8 mouse cellular contexts compared by ENCODE assay signal in genomic region chr5:123618558-123618957, GRCm38 (mm10). TPM values are rescaled to one million over a fixed set of nuclear protein-coding genes. Genes with fewer than 3 reads are reported as not detected.
DNase-seq lines count a peak whose midpoint lies in the region; ATAC-seq and TF ChIP-seq lines count a peak whose summit lies in the region.

No protein-coding gene starts in this region.

- H3K27ac ChIP-seq in forebrain, postnatal 0 days (ENCODE audit: low read depth, low read length), result no peak overlapping the region
- H3K27ac ChIP-seq in forebrain, embryonic 10.5 days, result no peak overlapping the region

- no peak for ATAC-seq in forebrain, postnatal 0 days

- no peaks in the 10 kb centered on the region for H3K4me1 ChIP-seq in forebrain, postnatal 0 days (ENCODE audit: insufficient read depth)
- no peaks in the 10 kb centered on the region for H3K4me1 ChIP-seq in forebrain, embryonic 10.5 days

- peak; percentile 47 for TF ChIP-seq CTCF in forebrain, postnatal 0 days (IDR thresholded peaks at IDR 0.05; ENCODE audit: low read depth)

- DNase-seq in forebrain, postnatal 0 days, result peak; percentile 29
- no peak for DNase-seq in forebrain, embryonic 10.5 days (ENCODE audit: extremely low spot score, low spot score)
- DNase-seq in lung, postnatal 10 days, result peak; percentile 39
- DNase-seq in lung, adult 18-20 months, result no peak
- DNase-seq in adipocyte (ENCODE audit: low spot score), result peak; percentile 16
- DNase-seq in naive thymus-derived CD4-positive, alpha-beta T cell, adult 2 months (ENCODE audit: low read depth), result peak; percentile 66
- DNase-seq in layer of hippocampus, postnatal 36 days, result no peak
- no peak for DNase-seq in ovary, adult 18-20 months (ENCODE audit: low spot score)

- H3K36me3 ChIP-seq in forebrain, postnatal 0 days (ENCODE audit: insufficient read depth), result peaks cover 79% of the 10 kb centered on the region
- peaks cover 85% of the 10 kb centered on the region for H3K36me3 ChIP-seq in forebrain, embryonic 10.5 days (replicated peaks)

- H3K9ac ChIP-seq in forebrain, postnatal 0 days, result no peak overlapping the region

- H3K27me3 ChIP-seq in forebrain, postnatal 0 days (ENCODE audit: insufficient read depth, low read length), result no peaks in the 10 kb centered on the region
- H3K27me3 ChIP-seq in forebrain, embryonic 10.5 days (ENCODE audit: poor library complexity, severe bottlenecking), result no peaks in the 10 kb centered on the region

- WGBS in forebrain, postnatal 0 days, result 58% methylated on average over 2 of the region's 2 CpGs
- WGBS in forebrain, embryonic 10.5 days, result 65% methylated on average over 2 of the region's 2 CpGs

- no peaks in the 10 kb centered on the region for H3K9me3 ChIP-seq in forebrain, postnatal 0 days (ENCODE audit: low read length)
- H3K9me3 ChIP-seq in forebrain, embryonic 10.5 days, result no peaks in the 10 kb centered on the region

- H3K4me3 ChIP-seq in forebrain, postnatal 0 days (ENCODE audit: low read depth, low read length), result no peak overlapping the region
- no peak overlapping the region for H3K4me3 ChIP-seq in forebrain, embryonic 10.5 days

- H3K4me2 ChIP-seq in forebrain, postnatal 0 days (ENCODE audit: low read depth), result no peak overlapping the region

RNA-seq across cellular contexts. Expression of gene Vps33a, which starts 45.7 kb away (rescaled TPM):
- total RNA-seq in forebrain, postnatal 0 days (2014; rRNA removed), result 53.6 and 63.1 TPM in 2 replicates
- polyA plus RNA-seq in forebrain, postnatal 0 days (2015; fragmentation: Nextera tagmentation; extraction: Ambion mirVana), result 34.2 and 43.2 TPM in 2 replicates
- 31.1 and 34.5 TPM in 2 replicates for polyA plus RNA-seq in forebrain, embryonic 10.5 days (2016; fragmentation: Nextera tagmentation; extraction: Ambion mirVana)
- total RNA-seq in layer of hippocampus, postnatal 36 days (2021), result 10 to 100 TPM; 97.1 to 99.8 TPM

Comparison
In these comparisons a context has a peak if more than half of its experiments do, and no peak if none do; other contexts are left out.
1. DNase-seq: peak in forebrain, postnatal 0 days (single experiment), lung, postnatal 10 days (single experiment), adipocyte (single experiment) and naive thymus-derived CD4-positive, alpha-beta T cell, adult 2 months (single experiment); none in forebrain, embryonic 10.5 days (single experiment), lung, adult 18-20 months (0 of 2), layer of hippocampus, postnatal 36 days (0 of 2) and ovary, adult 18-20 months (single experiment).